Mouse (Mus musculus): ENCODE results near the gene Ms4a4d. TPM values are rescaled to one million over a fixed set of nuclear protein-coding genes. Genes with fewer than 3 reads are reported as not detected.

The Ms4a4d gene
- polyA plus RNA-seq, 1 experiment from 2014 or later: not detected

- no peak overlapping the region for H3K27ac ChIP-seq (replicated peaks)
- 70% methylated on average over 2 of the region's 2 CpGs for WGBS
- no peak overlapping the region for H3K9ac ChIP-seq (replicated peaks)
- H3K4me1 ChIP-seq: no peaks in the 10 kb centered on the region
- H3K36me3 ChIP-seq: no peaks in the 10 kb centered on the region
- H3K27me3 ChIP-seq: no peaks in the 10 kb centered on the region
- no peaks in the 10 kb centered on the region for H3K9me3 ChIP-seq
- H3K4me2 ChIP-seq (replicated peaks): no peak overlapping the region
- ATAC-seq (ENCODE audit: low FRiP score, low read depth): no peak
- no peak overlapping the region for H3K4me3 ChIP-seq
Measured at GRCm38 (mm10) chr19:11589891-11590449, 53.4 kb downstream of the Ms4a4d start.

DNA sequence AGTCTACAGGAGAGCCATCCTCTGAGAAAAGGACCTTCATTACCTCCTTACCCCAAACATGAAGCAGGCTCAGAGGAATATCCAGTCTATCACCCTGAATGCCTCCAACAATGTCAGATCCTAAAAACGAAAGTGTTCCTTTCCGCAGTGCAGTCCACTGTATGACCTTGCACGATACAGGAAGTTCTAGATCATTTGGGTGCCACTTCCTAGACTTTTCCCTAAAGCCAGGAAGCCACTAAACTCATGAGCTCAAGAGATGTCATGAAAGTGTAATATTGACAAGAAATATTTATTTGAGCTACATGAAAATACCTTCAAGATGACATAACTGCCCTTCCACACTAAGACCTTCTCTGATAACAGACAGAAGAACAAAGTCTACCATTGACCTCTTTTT, 64.7 kb downstream of the Ms4a4d start:
- Histone ChIP-seq H3K4me2 (replicated peaks) (no peak overlapping the region), H3K4me1 (no peaks in the 10 kb centered on the region), H3K9me3 (no peaks in the 10 kb centered on the region), H3K27ac (replicated peaks) (no peak overlapping the region), H3K9ac (replicated peaks) (no peak overlapping the region), H3K4me3 (no peak overlapping the region), H3K27me3 (no peaks in the 10 kb centered on the region), H3K36me3 (no peaks in the 10 kb centered on the region)
- ATAC-seq (ENCODE audit: low FRiP score, low read depth): no peak
- WGBS: 92% methylated on average over 3 of the region's 3 CpGs

DNA sequence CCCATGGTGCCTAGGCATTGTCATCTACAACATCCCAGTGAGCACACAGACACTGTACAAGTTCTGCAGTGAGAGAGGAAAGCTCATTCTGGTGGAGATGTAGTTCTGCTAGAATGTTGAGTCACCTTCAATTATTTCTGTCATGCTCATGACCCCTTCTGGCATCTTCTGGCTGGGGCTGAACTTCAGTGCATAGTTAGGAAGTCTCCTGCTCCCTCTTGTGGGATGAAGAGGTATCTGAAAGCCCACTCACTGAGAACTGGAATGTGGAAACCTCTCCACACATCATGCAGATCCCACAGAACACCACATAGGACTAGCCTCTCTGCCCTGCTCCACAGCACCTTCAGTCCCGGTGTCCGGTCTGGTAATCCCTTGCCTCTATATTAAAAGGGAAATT, 65.4 kb downstream of the Ms4a4d start:
- WGBS: 93% methylated on average over 2 of the region's 2 CpGs
- H3K27me3 ChIP-seq: no peaks in the 10 kb centered on the region
- no peaks in the 10 kb centered on the region for H3K4me1 ChIP-seq

GRCm38 (mm10) chr19:11604603-11605002, 68.0 kb downstream of the Ms4a4d start, which contains the start of gene Ms4a6d:
TSS of gene Ms4a6d (minus strand) at chr19:11604849.
- Histone ChIP-seq H3K9me3 (no peaks in the 10 kb centered on the region), H3K4me1 (no peaks in the 10 kb centered on the region), H3K27me3 (no peaks in the 10 kb centered on the region), H3K4me2 (replicated peaks) (no peak within 1 kb of the TSS), H3K4me3 (no peak within 1 kb of the TSS), H3K9ac (replicated peaks) (no peak within 1 kb of the TSS), H3K36me3 (no peaks in the 10 kb centered on the region), H3K27ac (replicated peaks) (no peak within 1 kb of the TSS)
- WGBS: 79% methylated on average over 2 of the region's 2 CpGs
- ATAC-seq (ENCODE audit: low FRiP score, low read depth): no peak

More for the DNA sequence above, 65.4 kb downstream of the Ms4a4d start:
- ATAC-seq (ENCODE audit: low FRiP score, low read depth): no peak
- Histone ChIP-seq H3K4me3 (no peak overlapping the region), H3K4me2 (replicated peaks) (no peak overlapping the region), H3K36me3 (no peaks in the 10 kb centered on the region), H3K9me3 (no peaks in the 10 kb centered on the region), H3K27ac (replicated peaks) (no peak overlapping the region), H3K9ac (replicated peaks) (no peak overlapping the region)

Other genes starting within 250 kb of the Ms4a4d start
- gene Ms4a14, start 222.3 kb upstream of the Ms4a4d start, polyA plus RNA-seq (2016; fragmentation: Nextera tagmentation; extraction: Ambion mirVana): 0.04 TPM in 1 of 2 replicates, not detected in the other
- gene Ms4a7, start 200.7 kb upstream of the Ms4a4d start, polyA plus RNA-seq (2016; fragmentation: Nextera tagmentation; extraction: Ambion mirVana): 2.3 and 2.7 TPM in 2 replicates
- 1.9 and 3.1 TPM in 2 replicates for gene Ms4a4a, start 161.3 kb upstream of the Ms4a4d start, polyA plus RNA-seq (2016; fragmentation: Nextera tagmentation; extraction: Ambion mirVana)
- 0.13 and 0.17 TPM in 2 replicates for gene Ms4a4c, start 132.0 kb upstream of the Ms4a4d start, polyA plus RNA-seq (2016; fragmentation: Nextera tagmentation; extraction: Ambion mirVana)
- gene Ms4a4b, start 93.2 kb upstream of the Ms4a4d start, polyA plus RNA-seq (2016; fragmentation: Nextera tagmentation; extraction: Ambion mirVana): not detected in 2 replicates
- 2.1 and 3.1 TPM in 2 replicates for gene Ms4a6c, start 67.4 kb upstream of the Ms4a4d start, polyA plus RNA-seq (2016; fragmentation: Nextera tagmentation; extraction: Ambion mirVana)
- gene Gm8369, start 50.9 kb upstream of the Ms4a4d start, polyA plus RNA-seq (2016; fragmentation: Nextera tagmentation; extraction: Ambion mirVana): not detected in 2 replicates
- gene Ms4a6b, start 20.3 kb upstream of the Ms4a4d start, polyA plus RNA-seq (2016; fragmentation: Nextera tagmentation; extraction: Ambion mirVana): 3.1 and 3.3 TPM in 2 replicates
- gene Ms4a6d, start 68.0 kb downstream of the Ms4a4d start, polyA plus RNA-seq (2016; fragmentation: Nextera tagmentation; extraction: Ambion mirVana): 2.9 and 4.1 TPM in 2 replicates
- not detected in 2 replicates for gene Ms4a2, start 86.9 kb downstream of the Ms4a4d start, polyA plus RNA-seq (2016; fragmentation: Nextera tagmentation; extraction: Ambion mirVana)
- not detected in 2 replicates for gene Ms4a3, start 104.0 kb downstream of the Ms4a4d start, polyA plus RNA-seq (2016; fragmentation: Nextera tagmentation; extraction: Ambion mirVana)
- gene Oosp2, start 123.8 kb downstream of the Ms4a4d start, polyA plus RNA-seq (2016; fragmentation: Nextera tagmentation; extraction: Ambion mirVana): not detected in 2 replicates
- not detected in 2 replicates for gene Oosp1, start 154.3 kb downstream of the Ms4a4d start, polyA plus RNA-seq (2016; fragmentation: Nextera tagmentation; extraction: Ambion mirVana)
- gene Oosp3, start 160.3 kb downstream of the Ms4a4d start, polyA plus RNA-seq (2016; fragmentation: Nextera tagmentation; extraction: Ambion mirVana): not detected in 2 replicates
- gene Gif, start 210.8 kb downstream of the Ms4a4d start, polyA plus RNA-seq (2016; fragmentation: Nextera tagmentation; extraction: Ambion mirVana): not detected in 2 replicates
- gene Mrpl16, start 233.6 kb downstream of the Ms4a4d start, polyA plus RNA-seq (2016; fragmentation: Nextera tagmentation; extraction: Ambion mirVana): 45.7 and 48.7 TPM in 2 replicates

Data from midbrain, embryonic 12.5 days (tissue).